Mouse (Mus musculus) liver, embryonic 14.5 days (tissue): Measurements from ENCODE around the gene Dnajb9. TPM values are rescaled to one million over a fixed set of nuclear protein-coding genes. Genes with fewer than 3 reads are reported as not detected.
"Not testable (repeated sequence)": the region's sequence is repeated elsewhere in the genome, so short reads cannot be mapped to it uniquely, and the experiment has no call there.

Source experiments
- ATAC-seq: fragments of 200-750 bp; cut with Nextera tagmentation; 2 replicates; pipeline ENCODE4 v1.8.0; 2017; ENCODE audit warnings: moderate number of reproducible peaks, mild to moderate bottlenecking, moderate library complexity; ENCODE audit not compliant: insufficient read depth
- DNase-seq, 3 experiments: peaks; one replicate each; pipeline ENCODE4 v3.0.0-alpha.2; 2012 to 2013; ENCODE audit warnings: low read depth in 3 of 3, low spot score in 3 of 3
- H3K27ac ChIP-seq: fragments of 300-500 bp; sonication (generic); 2 replicates; pipeline ENCODE4 v1.5.1; 2014; ENCODE audit warnings: moderate library complexity, mild to moderate bottlenecking, control low read depth, inconsistent platforms
- H3K27me3 ChIP-seq: fragments of 300-500 bp; sonication (generic); 2 replicates; pipeline ENCODE4 v1.6.1; 2014; ENCODE audit warnings: mild to moderate bottlenecking, low read length, moderate library complexity; ENCODE audit not compliant: control insufficient read depth, insufficient read depth
- H3K36me3 ChIP-seq: fragments of 300-500 bp; sonication (generic); replicated peaks from 2 replicates; pipeline ENCODE4 v1.6.1; 2014; ENCODE audit warnings: low read depth; ENCODE audit not compliant: control insufficient read depth, insufficient read depth
- H3K4me1 ChIP-seq, 2 experiments: fragments of 200-500 bp in 1 of 2; fragments of 300-500 bp in 1 of 2; sonication (generic) in 1 of 2; replicated peaks; 2 replicates each; pipeline ENCODE4 v1.6.1; 2012 to 2014; ENCODE audit warnings: antibody characterized with exemption in 1 of 2, inconsistent platforms in 1 of 2, low read length in 1 of 2; ENCODE audit not compliant: control insufficient read depth in 2 of 2, insufficient read depth in 2 of 2
- H3K4me2 ChIP-seq: fragments of 300-500 bp; sonication (generic); 2 replicates; pipeline ENCODE4 v1.6.1; 2014; ENCODE audit warnings: low read depth, mild to moderate bottlenecking, control low read depth, moderate library complexity
- H3K4me3 ChIP-seq, 2 experiments: fragments of 200-500 bp in 1 of 2; fragments of 300-500 bp in 1 of 2; sonication (generic) in 1 of 2; 2 replicates each; pipeline ENCODE4 v1.5.1; 2012 to 2014; ENCODE audit warnings: low read depth in 2 of 2, low read length in 2 of 2, mild to moderate bottlenecking in 2 of 2, control low read depth in 1 of 2, inconsistent platforms in 1 of 2, moderate library complexity in 1 of 2; ENCODE audit not compliant: insufficient read depth in 1 of 2
- H3K9ac ChIP-seq: fragments of 300-500 bp; sonication (generic); replicated peaks from 2 replicates; pipeline ENCODE4 v1.6.1; 2014; ENCODE audit warnings: mild to moderate bottlenecking, control low read depth, moderate library complexity
- H3K9me3 ChIP-seq: fragments of 300-500 bp; sonication (generic); 2 replicates; pipeline ENCODE4 v1.6.1; 2016; ENCODE audit warnings: low read length, mixed read lengths; ENCODE audit not compliant: control insufficient read depth
- CTCF ChIP-seq: IDR thresholded peaks from 2 replicates; pipeline ENCODE4 v1.5.1; 2016; ENCODE audit warnings: antibody characterized with exemption, low read depth, control low read depth
- EP300 ChIP-seq: IDR thresholded peaks from 2 replicates; pipeline ENCODE4 v1.6.1; 2016; ENCODE audit warnings: antibody characterized with exemption, low read depth
- WGBS: fragments of 180-500 bp; shearing (Covaris S2); extraction: QIAGEN DNeasy Blood & Tissue Kit; methylation state at CpG from one replicate; pipeline ENCODE4 v1.1.7; 2014; ENCODE audit not compliant: insufficient replicate concordance; 5-methylcytosine and 5-hydroxymethylcytosine counted together
- polyA plus RNA-seq, 2 experiments: library from polyadenylated mRNA; depleted of rRNA in 1 of 2; stranded (reverse) in 1 of 2; unstranded in 1 of 2; fragments of >200 nt; fragmentation: Nextera tagmentation in 1 of 2; extraction: Ambion mirVana in 1 of 2; gene quantifications; 2 replicates each; pipeline versions ENCODE4 v1.2.1 to v1.2.3; 2012 to 2014

The Dnajb9 gene
- polyA plus RNA-seq, 2 experiments = 4.4 to 15.4 TPM

- 28% methylated on average over 3 of the region's 3 CpGs for WGBS
- H3K9me3 ChIP-seq = no peaks in the 10 kb centered on the region
- ATAC-seq (no peak), DNase-seq (no peak)
- no peaks in the 10 kb centered on the region for H3K4me1 ChIP-seq
- no peak overlapping the region for H3K27ac ChIP-seq
- TF ChIP-seq CTCF (no peak), EP300 (no peak)
- H3K4me3 ChIP-seq = no peak overlapping the region
- no peaks in the 10 kb centered on the region for H3K36me3 ChIP-seq
- H3K27me3 ChIP-seq = peaks cover 17% of the 10 kb centered on the region
- no peak overlapping the region for H3K9ac ChIP-seq
- no peak overlapping the region for H3K4me2 ChIP-seq
Observed at GRCm38 (mm10) chr12:44224650-44225049, 14.5 kb upstream of the Dnajb9 start.

GRCm38 (mm10) chr12:44223044-44223443 lies 12.9 kb upstream of the Dnajb9 start:
- Histone ChIP-seq H3K9ac (no peak overlapping the region), H3K27me3 (peaks cover 17% of the 10 kb centered on the region), H3K4me3 (no peak overlapping the region), H3K36me3 (no peaks in the 10 kb centered on the region), H3K27ac (no peak overlapping the region), H3K4me1 (no peaks in the 10 kb centered on the region), H3K9me3 (no peaks in the 10 kb centered on the region), H3K4me2 (no peak overlapping the region)
- DNase-seq = no peak
- WGBS = 50% methylated on average over 3 of the region's 3 CpGs
- ATAC-seq = no peak
- TF ChIP-seq CTCF = no peak
- no peak for TF ChIP-seq EP300

GRCm38 (mm10) chr12:44221651-44222356 lies 11.7 kb upstream of the Dnajb9 start:
- no peak for DNase-seq
- Histone ChIP-seq H3K36me3 (no peaks in the 10 kb centered on the region), H3K4me2 (peak overlapping the region; percentile 62), H3K4me1 (no peaks in the 10 kb centered on the region), H3K4me3 (peak overlapping the region; percentile 24 to 53; a peak in 3 of 4 replicates), H3K27ac (no peak overlapping the region), H3K9ac (peak overlapping the region; percentile 27; the same call in 1 of the 2 replicates), H3K27me3 (peaks cover 17% of the 10 kb centered on the region), H3K9me3 (no peaks in the 10 kb centered on the region)
- WGBS = 2% methylated on average over 89 of the region's 89 CpGs
- no peak for ATAC-seq
- no peak for TF ChIP-seq EP300

- not testable (repeated sequence) for ATAC-seq
Observed at GRCm38 (mm10) chr12:44221070-44221469, 10.9 kb upstream of the Dnajb9 start, which contains the start of gene Pnpla8. Pnpla8 (plus strand) TSS chr12:44221370.

GRCm38 (mm10) chr12:44211555-44211954 lies 1.4 kb upstream of the Dnajb9 start:
- ATAC-seq = no peak
- TF ChIP-seq EP300 (no peak), CTCF (no peak)
- H3K4me3 ChIP-seq = no peak overlapping the region
- H3K9me3 ChIP-seq = no peaks in the 10 kb centered on the region
- 71% methylated on average over 3 of the region's 3 CpGs for WGBS
- no peak overlapping the region for H3K4me2 ChIP-seq
- no peaks in the 10 kb centered on the region for H3K27me3 ChIP-seq
- DNase-seq = no peak
- no peaks in the 10 kb centered on the region for H3K36me3 ChIP-seq
- no peak overlapping the region for H3K27ac ChIP-seq
- no peak overlapping the region for H3K9ac ChIP-seq
- H3K4me1 ChIP-seq = peaks cover 6 to 8% of the 10 kb centered on the region in 2 experiments

More at GRCm38 (mm10) chr12:44221070-44221469, 10.9 kb upstream of the Dnajb9 start, which contains the start of gene Pnpla8:
- peak within 1 kb of the TSS; percentile 62 for H3K4me2 ChIP-seq
- not testable (repeated sequence) for DNase-seq, H3K27ac ChIP-seq, H3K36me3 ChIP-seq, H3K9me3 ChIP-seq, H3K4me1 ChIP-seq
- peak within 1 kb of the TSS; percentile 24 to 53; a peak in 3 of 4 replicates for H3K4me3 ChIP-seq
- H3K9ac ChIP-seq = peak within 1 kb of the TSS; percentile 27; the same call in 1 of the 2 replicates
- peaks cover 17% of the 10 kb centered on the region for H3K27me3 ChIP-seq
- WGBS = 65% methylated on average over 2 of the region's 2 CpGs
